Mouse (Mus musculus) lung, adult 2 months (tissue): ENCODE results near the gene Lmtk2. TPM values are rescaled to one million over a fixed set of nuclear protein-coding genes. Genes with fewer than 3 reads are reported as not detected.

ENCODE experiments used
- DNase-seq: peaks from one replicate; pipeline ENCODE4 v3.0.0; 2022
- H3K4me1 ChIP-seq: fragments of 200-500 bp; 2 replicates; pipeline ENCODE4 v1.6.1; 2011; ENCODE audit warnings: low read length; ENCODE audit not compliant: control insufficient read depth, insufficient read depth
- H3K4me3 ChIP-seq: fragments of 200-500 bp; replicated peaks from 2 replicates; pipeline ENCODE3; 2011; ENCODE audit warnings: low read depth, mild to moderate bottlenecking, control low read depth, low read length; ENCODE audit errors: extremely low read depth
- CTCF ChIP-seq: fragments of 200-500 bp; IDR thresholded peaks from 2 replicates; pipeline ENCODE4 v1.5.1; 2011; ENCODE audit warnings: mild to moderate bottlenecking, low read length, control low read depth; ENCODE audit not compliant: insufficient read depth
- POLR2A ChIP-seq: fragments of 200-500 bp; IDR thresholded peaks from 2 replicates; pipeline ENCODE4 v1.6.1; 2011; ENCODE audit warnings: low read depth, mild to moderate bottlenecking, control low read depth, low read length, borderline replicate concordance; ENCODE audit errors: extremely low read depth
- WGBS: fragments of 180-500 bp; shearing (Covaris S2); methylation state at CpG from one replicate; pipeline ENCODE4 v1.1.7; 2018; 5-methylcytosine and 5-hydroxymethylcytosine counted together
- polyA plus RNA-seq: library from polyadenylated mRNA; depleted of rRNA; stranded (reverse); fragments of >200 nt; gene quantifications from 2 replicates; pipeline ENCODE4 v1.2.3, GENCODE M21; 2012

Lmtk2 gene
- polyA plus RNA-seq, 1 experiment = 24.2 TPM

DNA sequence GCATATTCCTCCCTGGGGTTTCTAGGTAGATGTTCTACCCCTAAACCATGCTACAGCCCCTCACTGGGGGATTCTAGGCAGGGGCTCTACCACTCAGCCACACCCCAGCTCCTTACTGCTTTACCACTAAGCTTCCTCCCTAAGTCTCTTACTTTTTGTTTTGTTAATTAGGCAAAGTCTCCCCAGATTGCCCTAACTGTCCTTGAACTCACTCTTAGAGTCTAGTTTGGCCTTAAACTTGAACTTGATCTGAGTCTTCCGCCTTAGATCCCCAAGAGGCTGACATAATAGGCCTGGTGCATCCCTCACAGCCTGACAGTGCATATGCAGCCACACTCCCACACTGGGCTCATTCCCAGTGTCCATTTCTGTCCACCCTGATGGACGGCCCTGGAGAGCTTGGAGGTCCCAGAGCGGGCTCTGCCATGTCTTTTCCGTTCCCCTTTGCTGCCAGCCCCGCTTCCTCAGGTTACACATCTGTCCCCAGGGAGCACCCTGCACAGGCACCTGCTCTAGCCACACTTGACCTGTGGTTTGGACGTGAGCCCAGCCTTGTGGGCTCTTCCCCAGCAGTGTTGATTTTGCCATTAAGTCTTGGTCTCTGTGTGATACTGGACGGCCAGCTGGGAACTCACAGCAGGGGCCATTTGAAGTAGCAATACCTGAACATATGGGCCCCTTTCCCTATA lies 83.6 kb downstream of the Lmtk2 start:
- 51% methylated on average over 7 of the region's 7 CpGs for WGBS
- no peak for TF ChIP-seq POLR2A
- TF ChIP-seq CTCF = no peak
- Histone ChIP-seq H3K4me3 (no peak overlapping the region), H3K4me1 (peaks cover 5% of the 10 kb centered on the region)
- peak; percentile 80 for DNase-seq

GRCm38 (mm10) chr5:144184350-144185045 lies 84.3 kb downstream of the Lmtk2 start:
- no peak for DNase-seq
- TF ChIP-seq CTCF = no peak
- no peak for TF ChIP-seq POLR2A
- Histone ChIP-seq H3K4me3 (no peak overlapping the region), H3K4me1 (peaks cover 5% of the 10 kb centered on the region)
- WGBS = 64% methylated on average over 21 of the region's 21 CpGs

- WGBS = 72% methylated on average over 6 of the region's 6 CpGs
- no peak for DNase-seq
- no peak overlapping the region for H3K4me3 ChIP-seq
- TF ChIP-seq POLR2A = no peak
- TF ChIP-seq CTCF = no peak
- H3K4me1 ChIP-seq = peaks cover 5% of the 10 kb centered on the region
Measured at GRCm38 (mm10) chr5:144188422-144188821, 88.2 kb downstream of the Lmtk2 start.

- Histone ChIP-seq H3K4me1 (peaks cover 4% of the 10 kb centered on the region), H3K4me3 (no peak overlapping the region)
- DNase-seq = no peak
- 72% methylated on average over 7 of the region's 7 CpGs for WGBS
- no peak for TF ChIP-seq CTCF
- TF ChIP-seq POLR2A = no peak
Measured at GRCm38 (mm10) chr5:144189327-144189726, 89.1 kb downstream of the Lmtk2 start.

- peak; percentile 66 for DNase-seq
- 5% methylated on average over 25 of the region's 26 CpGs for WGBS
- no peak for TF ChIP-seq CTCF
- no peak for TF ChIP-seq POLR2A
- H3K4me3 ChIP-seq = peak within 1 kb of the TSS; percentile 46
- no peaks in the 10 kb centered on the region for H3K4me1 ChIP-seq
Measured at GRCm38 (mm10) chr5:144189950-144190583, 89.8 kb downstream of the Lmtk2 start, which contains the start of gene Bhlha15. Gene Bhlha15 (plus strand): TSS chr5:144190286.

GRCm38 (mm10) chr5:144191026-144191425 lies 90.8 kb downstream of the Lmtk2 start:
- DNase-seq = no peak
- 53% methylated on average over 23 of the region's 23 CpGs for WGBS
- no peak overlapping the region for H3K4me3 ChIP-seq

GRCm38 (mm10) chr5:144192673-144193072 lies 92.4 kb downstream of the Lmtk2 start:
- WGBS = 44% methylated on average over 6 of the region's 6 CpGs
- no peaks in the 10 kb centered on the region for H3K4me1 ChIP-seq
- no peak overlapping the region for H3K4me3 ChIP-seq
- no peak for TF ChIP-seq POLR2A
- TF ChIP-seq CTCF = no peak
- DNase-seq = no peak

More at GRCm38 (mm10) chr5:144191026-144191425, 90.8 kb downstream of the Lmtk2 start:
- TF ChIP-seq POLR2A (no peak), CTCF (no peak)
- H3K4me1 ChIP-seq = no peaks in the 10 kb centered on the region

GRCm38 (mm10) chr5:144194416-144194815 lies 94.2 kb downstream of the Lmtk2 start:
- no peak for TF ChIP-seq CTCF
- no peak for TF ChIP-seq POLR2A
- WGBS = 82% methylated on average over 7 of the region's 7 CpGs
- Histone ChIP-seq H3K4me3 (no peak overlapping the region), H3K4me1 (no peaks in the 10 kb centered on the region)
- no peak for DNase-seq

- Histone ChIP-seq H3K4me3 (no peak overlapping the region), H3K4me1 (no peaks in the 10 kb centered on the region)
- TF ChIP-seq CTCF (no peak), POLR2A (no peak)
- DNase-seq = no peak
- WGBS = 93% methylated on average over 8 of the region's 8 CpGs
Measured at GRCm38 (mm10) chr5:144195567-144195966, 95.3 kb downstream of the Lmtk2 start.

DNA sequence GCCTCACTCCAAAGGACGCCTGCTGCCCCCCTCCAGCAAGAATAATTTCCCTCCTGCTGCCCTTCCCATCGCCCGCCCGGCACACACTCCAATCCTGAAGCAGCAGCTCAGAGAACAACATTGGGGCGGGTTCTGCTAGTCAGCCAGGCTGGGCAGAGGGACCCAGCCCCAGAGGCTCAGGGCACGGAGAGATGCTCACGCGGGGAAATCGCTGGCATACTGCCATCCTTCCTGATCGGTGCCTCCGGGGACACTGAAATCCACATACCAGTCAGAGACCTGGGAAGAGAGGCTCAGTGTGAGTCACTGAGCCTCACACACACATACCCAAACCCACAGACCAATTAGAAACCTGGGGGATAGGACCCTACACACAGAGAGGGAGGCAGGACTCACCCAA lies 100.4 kb downstream of the Lmtk2 start:
- 81% methylated on average over 11 of the region's 11 CpGs for WGBS
- H3K4me1 ChIP-seq = no peaks in the 10 kb centered on the region
- no peak overlapping the region for H3K4me3 ChIP-seq
- no peak for DNase-seq
- no peak for TF ChIP-seq CTCF
- no peak for TF ChIP-seq POLR2A
